Mouse (Mus musculus): ENCODE data around the gene Fopnl. TPM values are rescaled to one million over a fixed set of nuclear protein-coding genes. Genes with fewer than 3 reads are reported as not detected.

Gene Fopnl
- 202 and 206 TPM in 2 replicates for polyA plus RNA-seq (2015; fragmentation: Nextera tagmentation; extraction: Ambion mirVana)

- Histone ChIP-seq H3K36me3 (peaks cover 14% of the 10 kb centered on the region), H3K27me3 (peaks cover 4% of the 10 kb centered on the region; the same call in 1 of the 2 replicates), H3K9ac (replicated peaks) (peak within 1 kb of the TSS; percentile 64), H3K4me2 (replicated peaks) (peak within 1 kb of the TSS; percentile 62), H3K27ac (replicated peaks) (peak within 1 kb of the TSS; percentile 91), H3K4me3 (peak within 1 kb of the TSS; percentile 68), H3K9me3 (no peaks in the 10 kb centered on the region), H3K4me1 (peaks cover 29% of the 10 kb centered on the region)
- 4% methylated on average over 51 of the region's 51 CpGs for WGBS
- peak; percentile 100 for ATAC-seq (replicated peaks)
These were observed at the start of gene Fopnl for GRCm38 (mm10) chr16:14316884-14317876. Gene Fopnl (minus strand): TSS chr16:14317405.

- H3K9me3 ChIP-seq = no peaks in the 10 kb centered on the region
- no peak overlapping the region for H3K9ac ChIP-seq (replicated peaks)
- WGBS = 100% methylated on average over 1 of the region's 1 CpGs
- no peaks in the 10 kb centered on the region for H3K27me3 ChIP-seq
- H3K36me3 ChIP-seq = no peaks in the 10 kb centered on the region
- H3K4me3 ChIP-seq = no peak overlapping the region
- no peak for ATAC-seq (replicated peaks)
- H3K4me1 ChIP-seq = peaks cover 14% of the 10 kb centered on the region
- no peak overlapping the region for H3K27ac ChIP-seq (replicated peaks)
- no peak overlapping the region for H3K4me2 ChIP-seq (replicated peaks)
These were observed 48.8 kb upstream of the Fopnl start for GRCm38 (mm10) chr16:14366017-14366416.

DNA sequence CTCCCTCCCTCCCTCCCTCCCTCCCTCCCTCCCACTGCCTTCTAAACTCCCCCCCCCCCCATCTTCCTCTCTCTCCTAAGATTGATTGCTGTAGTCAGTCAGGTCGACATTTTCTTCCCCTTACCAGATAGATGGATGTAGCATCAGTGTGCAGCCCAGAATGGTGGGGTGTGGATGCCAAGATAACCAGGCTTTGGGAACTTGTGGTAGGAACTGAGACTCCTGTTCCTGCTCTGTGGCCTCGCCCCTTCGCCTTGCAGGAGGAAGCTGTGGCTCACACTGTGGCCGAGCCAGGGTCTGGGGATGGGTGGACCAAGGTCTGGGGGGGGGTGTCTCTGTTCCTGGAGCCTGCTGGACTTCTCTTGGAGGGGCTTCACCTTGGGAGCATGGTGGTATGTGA is 48.3 kb upstream of the Fopnl start:
- Histone ChIP-seq H3K27me3 (no peaks in the 10 kb centered on the region), H3K9me3 (no peaks in the 10 kb centered on the region), H3K36me3 (no peaks in the 10 kb centered on the region), H3K27ac (replicated peaks) (no peak overlapping the region), H3K4me1 (peaks cover 16% of the 10 kb centered on the region), H3K4me2 (replicated peaks) (no peak overlapping the region), H3K4me3 (no peak overlapping the region), H3K9ac (replicated peaks) (no peak overlapping the region)
- ATAC-seq (replicated peaks) = no peak
- WGBS = 77% methylated on average over 4 of the region's 4 CpGs

- Histone ChIP-seq H3K27ac (replicated peaks) (no peak overlapping the region), H3K36me3 (no peaks in the 10 kb centered on the region), H3K27me3 (no peaks in the 10 kb centered on the region), H3K4me3 (no peak overlapping the region), H3K4me1 (peaks cover 16% of the 10 kb centered on the region), H3K4me2 (replicated peaks) (no peak overlapping the region), H3K9me3 (no peaks in the 10 kb centered on the region), H3K9ac (replicated peaks) (no peak overlapping the region)
- ATAC-seq (replicated peaks) = no peak
- WGBS = 93% methylated on average over 6 of the region's 6 CpGs
These were observed 46.9 kb upstream of the Fopnl start for GRCm38 (mm10) chr16:14364066-14364465.

DNA sequence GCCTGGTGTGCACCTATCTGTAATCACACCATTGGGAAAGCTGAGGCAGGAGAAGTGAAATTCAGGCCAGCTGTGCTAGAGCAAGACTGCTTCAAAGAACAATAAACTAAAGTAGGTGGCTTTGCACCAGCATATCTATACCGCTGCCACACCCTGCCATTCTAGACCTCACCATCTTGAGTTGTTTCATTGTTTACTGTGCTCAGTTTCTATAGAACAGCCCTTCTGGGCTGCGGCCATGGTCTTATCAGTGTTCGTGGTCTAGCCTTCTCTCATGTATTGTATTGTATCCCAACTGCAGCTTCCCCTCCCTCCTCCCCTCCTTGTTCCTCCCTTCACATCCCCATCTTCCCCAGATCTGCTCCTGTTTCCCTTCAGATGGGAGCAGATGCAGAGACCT is 46.3 kb upstream of the Fopnl start:
- H3K27ac ChIP-seq (replicated peaks) = no peak overlapping the region
- H3K4me3 ChIP-seq = no peak overlapping the region
- H3K9me3 ChIP-seq = no peaks in the 10 kb centered on the region
- ATAC-seq (replicated peaks) = no peak
- H3K4me1 ChIP-seq = peaks cover 16% of the 10 kb centered on the region
- 95% methylated on average over 3 of the region's 3 CpGs for WGBS
- no peaks in the 10 kb centered on the region for H3K36me3 ChIP-seq
- no peak overlapping the region for H3K4me2 ChIP-seq (replicated peaks)
- H3K27me3 ChIP-seq = no peaks in the 10 kb centered on the region
- H3K9ac ChIP-seq (replicated peaks) = no peak overlapping the region

- Histone ChIP-seq H3K27me3 (no peaks in the 10 kb centered on the region), H3K9ac (replicated peaks) (peak overlapping the region; percentile 85), H3K36me3 (no peaks in the 10 kb centered on the region), H3K4me2 (replicated peaks) (peak overlapping the region; percentile 88), H3K9me3 (no peaks in the 10 kb centered on the region), H3K27ac (replicated peaks) (peak overlapping the region; percentile 71), H3K4me3 (peak overlapping the region; percentile 92), H3K4me1 (peaks cover 16% of the 10 kb centered on the region)
- 27% methylated on average over 7 of the region's 7 CpGs for WGBS
- no peak for ATAC-seq (replicated peaks)
These were observed 45.1 kb upstream of the Fopnl start for GRCm38 (mm10) chr16:14362099-14362820.

- Histone ChIP-seq H3K4me3 (peak within 1 kb of the TSS; percentile 92), H3K9ac (replicated peaks) (peak within 1 kb of the TSS; percentile 85), H3K36me3 (no peaks in the 10 kb centered on the region), H3K9me3 (no peaks in the 10 kb centered on the region), H3K4me1 (peaks cover 16% of the 10 kb centered on the region), H3K27me3 (no peaks in the 10 kb centered on the region), H3K4me2 (replicated peaks) (peak within 1 kb of the TSS; percentile 88), H3K27ac (replicated peaks) (peak within 1 kb of the TSS; percentile 71)
- WGBS = under 1% methylated on average over 60 of the region's 64 CpGs
- ATAC-seq (replicated peaks) = peak; percentile 98
These were observed 44.3 kb upstream of the Fopnl start, which contains the start of gene Abcc1 for GRCm38 (mm10) chr16:14361362-14362098. Gene Abcc1 (plus strand): TSS chr16:14361558.

DNA sequence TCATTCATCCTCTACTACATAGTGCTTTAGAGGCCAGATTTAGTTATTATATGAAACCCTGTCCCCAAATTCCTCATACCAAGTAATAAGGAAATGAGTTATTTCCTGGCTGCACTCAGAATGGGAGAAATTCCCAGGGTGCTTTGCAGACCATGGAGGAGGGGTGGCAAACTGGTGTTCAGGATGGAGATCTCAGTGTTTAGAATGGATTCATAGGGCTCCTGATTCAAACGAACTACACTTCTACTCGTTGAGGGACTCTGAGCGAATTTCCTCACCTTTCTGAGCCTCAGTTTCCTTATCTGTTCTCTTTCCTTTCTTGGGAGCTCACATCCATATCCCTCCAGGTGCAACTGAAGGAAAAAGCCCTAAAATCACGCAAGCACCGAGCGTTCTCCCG is 43.7 kb upstream of the Fopnl start:
- Histone ChIP-seq H3K4me1 (peaks cover 16% of the 10 kb centered on the region), H3K27me3 (no peaks in the 10 kb centered on the region), H3K4me3 (peak overlapping the region; percentile 92), H3K9me3 (no peaks in the 10 kb centered on the region), H3K27ac (replicated peaks) (peak overlapping the region; percentile 71), H3K9ac (replicated peaks) (peak overlapping the region; percentile 85), H3K4me2 (replicated peaks) (peak overlapping the region; percentile 88), H3K36me3 (no peaks in the 10 kb centered on the region)
- ATAC-seq (replicated peaks) = peak; percentile 63
- 3% methylated on average over 7 of the region's 7 CpGs for WGBS

DNA sequence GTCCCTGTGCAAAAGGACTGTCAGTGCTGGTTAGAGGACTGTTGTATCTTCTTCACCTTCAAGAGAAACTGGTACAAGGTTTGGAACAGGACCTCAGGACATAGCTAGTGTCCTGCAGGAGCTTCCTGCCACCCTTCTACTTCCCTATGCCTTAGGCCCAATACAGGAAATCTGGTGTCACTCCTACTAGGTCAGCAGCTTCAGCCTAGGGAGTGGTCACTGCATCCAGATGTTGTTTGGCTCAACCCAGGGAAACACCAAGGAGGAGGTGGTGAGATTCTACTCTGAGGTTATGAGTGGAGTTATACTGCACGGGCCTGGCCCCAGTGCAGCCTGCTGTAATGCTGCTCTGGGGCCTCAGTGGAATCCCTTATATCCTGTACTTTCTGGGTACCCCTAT is 41.3 kb upstream of the Fopnl start:
- H3K27me3 ChIP-seq = no peaks in the 10 kb centered on the region
- H3K9me3 ChIP-seq = no peaks in the 10 kb centered on the region
- H3K36me3 ChIP-seq = no peaks in the 10 kb centered on the region
- H3K4me2 ChIP-seq (replicated peaks) = no peak overlapping the region
- WGBS = 82% methylated on average over 1 of the region's 1 CpGs
- H3K4me3 ChIP-seq = no peak overlapping the region
- ATAC-seq (replicated peaks) = no peak
- no peak overlapping the region for H3K27ac ChIP-seq (replicated peaks)
- H3K4me1 ChIP-seq = peaks cover 16% of the 10 kb centered on the region
- H3K9ac ChIP-seq (replicated peaks) = no peak overlapping the region

DNA sequence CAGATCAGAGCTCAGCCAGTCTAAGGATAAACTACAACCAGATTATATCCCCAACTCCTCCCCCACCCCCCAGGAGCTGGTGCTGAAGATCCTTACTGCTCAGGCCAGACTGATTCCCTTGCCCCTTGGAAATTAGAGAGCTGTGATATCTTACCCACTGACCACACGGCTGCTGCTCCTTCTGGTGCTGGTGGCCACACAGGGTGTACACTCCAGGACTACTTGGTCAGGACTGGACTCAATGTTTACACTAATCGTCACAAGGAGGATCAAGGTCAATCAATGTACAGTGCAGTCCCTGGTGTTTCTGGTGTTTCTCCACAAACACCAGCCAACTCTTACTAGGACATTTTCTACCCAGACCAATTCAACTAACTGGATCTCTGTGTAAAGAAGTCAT is 40.7 kb upstream of the Fopnl start:
- Histone ChIP-seq H3K9me3 (no peaks in the 10 kb centered on the region), H3K4me3 (no peak overlapping the region), H3K27me3 (no peaks in the 10 kb centered on the region), H3K27ac (replicated peaks) (no peak overlapping the region), H3K9ac (replicated peaks) (no peak overlapping the region), H3K4me2 (replicated peaks) (no peak overlapping the region), H3K4me1 (peaks cover 15% of the 10 kb centered on the region), H3K36me3 (no peaks in the 10 kb centered on the region)
- WGBS = 74% methylated on average over 2 of the region's 2 CpGs
- no peak for ATAC-seq (replicated peaks)

GRCm38 (mm10) chr16:14352663-14353062 is 35.5 kb upstream of the Fopnl start:
- Histone ChIP-seq H3K27me3 (no peaks in the 10 kb centered on the region), H3K4me1 (no peaks in the 10 kb centered on the region), H3K4me2 (replicated peaks) (no peak overlapping the region), H3K27ac (replicated peaks) (no peak overlapping the region), H3K36me3 (no peaks in the 10 kb centered on the region), H3K9me3 (no peaks in the 10 kb centered on the region), H3K9ac (replicated peaks) (no peak overlapping the region), H3K4me3 (no peak overlapping the region)
- ATAC-seq (replicated peaks) = no peak
- WGBS = 74% methylated on average over 5 of the region's 5 CpGs
